Mouse (Mus musculus): ENCODE measurements around the gene Ppp1ca.

The Ppp1ca gene

DNA sequence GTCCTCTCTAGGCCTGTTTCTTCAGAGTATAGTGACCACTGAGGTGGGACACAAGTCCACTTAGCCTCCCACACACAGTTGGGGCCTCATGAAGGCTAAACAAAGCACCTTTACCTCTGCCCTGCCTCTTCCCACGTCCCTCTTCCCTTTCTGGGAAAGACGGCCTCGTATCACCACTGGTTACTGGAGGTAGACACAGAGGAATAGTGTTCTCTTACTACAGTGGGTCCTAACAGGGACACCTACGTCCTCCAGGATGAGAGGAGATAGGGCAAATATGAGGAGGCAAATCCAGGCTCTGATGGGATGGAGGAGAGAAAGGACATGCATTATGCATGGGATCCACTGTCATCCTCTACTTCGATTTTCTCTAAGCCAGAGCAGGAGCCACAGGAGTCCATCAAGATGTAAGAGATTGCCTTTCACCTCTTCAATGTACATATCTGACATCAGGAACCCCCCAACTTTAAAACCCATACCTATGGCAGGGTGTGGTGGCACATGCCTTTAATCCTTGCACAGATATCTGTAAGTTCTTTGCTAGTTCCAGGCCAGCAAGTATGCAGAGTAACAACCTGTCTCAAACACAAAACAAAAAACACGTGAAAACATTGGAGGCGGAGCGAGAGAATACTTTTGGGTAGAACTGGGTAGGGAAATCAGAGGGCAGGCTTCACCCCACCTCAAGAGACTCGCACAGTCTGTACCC, 43.9 kb upstream of the Ppp1ca start:
- peaks cover 35% of the 10 kb centered on the region for H3K36me3 ChIP-seq (ENCODE audit: insufficient read depth, low read length)
- TF ChIP-seq POU5F1 (IDR thresholded peaks at IDR 0.05; ENCODE audit: borderline replicate concordance, low read length) (peak; percentile 70; the same call in 1 of the 2 replicates), CTCF (conservative IDR thresholded peaks at IDR 0.05; ENCODE audit: low read length) (no peak)
- no peaks in the 10 kb centered on the region for H3K9me3 ChIP-seq (ENCODE audit: low read length)
- H3K4me3 ChIP-seq (replicated peaks; ENCODE audit: low read length) = peak overlapping the region; percentile 87
- H3K27me3 ChIP-seq (ENCODE audit: insufficient read depth, low read length) = peaks cover 12% of the 10 kb centered on the region
- peaks cover 81% of the 10 kb centered on the region for H3K4me1 ChIP-seq (replicated peaks; ENCODE audit: low read depth, low read length)

GRCm38 (mm10) chr19:4148491-4148806, 43.4 kb upstream of the Ppp1ca start, which contains the start of gene Coro1b:
Gene Coro1b (plus strand): TSS chr19:4148619.
- no peaks in the 10 kb centered on the region for H3K9me3 ChIP-seq (ENCODE audit: low read length)
- H3K27me3 ChIP-seq (ENCODE audit: insufficient read depth, low read length) = peaks cover 7% of the 10 kb centered on the region; the same call in 1 of the 2 replicates
- H3K4me3 ChIP-seq (replicated peaks; ENCODE audit: low read length) = peak within 1 kb of the TSS; percentile 87
- TF ChIP-seq NANOG (IDR thresholded peaks at IDR 0.05; ENCODE audit: borderline replicate concordance, low read length) (no peak), POU5F1 (IDR thresholded peaks at IDR 0.05; ENCODE audit: borderline replicate concordance, low read length) (no peak), CTCF (conservative IDR thresholded peaks at IDR 0.05; ENCODE audit: low read length) (no peak)
- H3K36me3 ChIP-seq (ENCODE audit: insufficient read depth, low read length) = peaks cover 40% of the 10 kb centered on the region
- peaks cover 86% of the 10 kb centered on the region for H3K4me1 ChIP-seq (replicated peaks; ENCODE audit: low read depth, low read length)

GRCm38 (mm10) chr19:4148819-4149218, 43.0 kb upstream of the Ppp1ca start:
- H3K4me1 ChIP-seq (replicated peaks; ENCODE audit: low read depth, low read length) = peaks cover 90% of the 10 kb centered on the region
- H3K36me3 ChIP-seq (ENCODE audit: insufficient read depth, low read length) = peaks cover 44% of the 10 kb centered on the region
- peak overlapping the region; percentile 87 for H3K4me3 ChIP-seq (replicated peaks; ENCODE audit: low read length)
- H3K27me3 ChIP-seq (ENCODE audit: insufficient read depth, low read length) = peaks cover 3% of the 10 kb centered on the region; the same call in 1 of the 2 replicates
- TF ChIP-seq POU5F1 (IDR thresholded peaks at IDR 0.05; ENCODE audit: borderline replicate concordance, low read length) (no peak), CTCF (conservative IDR thresholded peaks at IDR 0.05; ENCODE audit: low read length) (no peak), NANOG (IDR thresholded peaks at IDR 0.05; ENCODE audit: borderline replicate concordance, low read length) (no peak)
- H3K9me3 ChIP-seq (ENCODE audit: low read length) = no peaks in the 10 kb centered on the region

DNA sequence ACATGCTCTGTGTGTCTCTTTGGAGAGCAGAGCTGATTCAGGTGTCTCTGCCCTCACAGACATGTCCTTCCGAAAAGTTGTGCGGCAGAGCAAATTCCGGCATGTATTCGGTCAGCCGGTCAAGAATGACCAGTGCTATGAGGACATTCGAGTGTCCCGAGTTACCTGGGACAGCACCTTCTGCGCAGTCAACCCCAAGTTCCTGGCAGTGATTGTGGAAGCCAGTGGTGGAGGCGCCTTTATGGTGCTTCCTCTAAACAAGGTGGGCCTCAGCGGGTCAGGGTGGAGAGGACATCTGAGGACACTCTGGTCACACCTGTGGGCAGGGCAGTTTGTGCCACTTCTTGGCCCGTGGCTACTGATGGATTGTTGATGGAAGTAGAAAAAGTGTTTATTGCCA, 42.6 kb upstream of the Ppp1ca start:
- Histone ChIP-seq H3K27me3 (ENCODE audit: insufficient read depth, low read length) (no peaks in the 10 kb centered on the region), H3K4me3 (replicated peaks; ENCODE audit: low read length) (peak overlapping the region; percentile 87), H3K36me3 (ENCODE audit: insufficient read depth, low read length) (peaks cover 48% of the 10 kb centered on the region), H3K4me1 (replicated peaks; ENCODE audit: low read depth, low read length) (peaks cover 94% of the 10 kb centered on the region), H3K9me3 (ENCODE audit: low read length) (no peaks in the 10 kb centered on the region)
- TF ChIP-seq POU5F1 (IDR thresholded peaks at IDR 0.05; ENCODE audit: borderline replicate concordance, low read length) (no peak), CTCF (conservative IDR thresholded peaks at IDR 0.05; ENCODE audit: low read length) (no peak), NANOG (IDR thresholded peaks at IDR 0.05; ENCODE audit: borderline replicate concordance, low read length) (no peak)

DNA sequence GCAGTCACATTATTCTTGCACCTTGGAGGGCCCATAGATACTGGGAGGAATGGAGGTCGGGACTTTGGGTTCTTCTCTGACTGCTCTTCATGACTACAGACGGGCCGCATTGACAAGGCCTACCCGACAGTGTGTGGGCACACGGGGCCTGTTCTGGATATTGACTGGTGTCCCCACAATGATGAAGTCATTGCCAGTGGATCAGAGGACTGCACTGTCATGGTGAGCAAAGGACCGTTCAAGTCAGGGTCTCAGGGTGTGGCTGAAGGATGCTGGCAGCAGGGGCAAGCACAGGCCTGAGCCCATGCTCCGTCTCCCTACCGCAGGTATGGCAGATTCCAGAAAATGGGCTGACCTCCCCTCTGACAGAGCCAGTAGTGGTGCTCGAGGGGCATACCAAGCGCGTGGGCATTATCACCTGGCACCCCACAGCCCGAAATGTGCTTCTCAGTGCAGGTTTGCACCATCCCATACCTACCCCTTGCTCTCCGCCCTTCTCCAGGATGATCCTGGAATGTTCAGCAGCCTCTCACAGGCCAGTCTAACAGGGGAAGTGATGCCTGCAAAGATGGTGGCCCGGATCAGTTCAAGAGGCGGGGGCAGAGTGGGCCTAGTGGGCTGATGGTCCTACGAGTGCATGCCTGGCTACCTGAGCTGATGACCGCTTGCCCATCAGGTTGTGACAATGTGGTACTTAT, 42.0 kb upstream of the Ppp1ca start:
- TF ChIP-seq POU5F1 (IDR thresholded peaks at IDR 0.05; ENCODE audit: borderline replicate concordance, low read length) (no peak), CTCF (conservative IDR thresholded peaks at IDR 0.05; ENCODE audit: low read length) (no peak), NANOG (IDR thresholded peaks at IDR 0.05; ENCODE audit: borderline replicate concordance, low read length) (no peak)

GRCm38 (mm10) chr19:4150567-4151487, 41.0 kb upstream of the Ppp1ca start:
- peaks cover 53% of the 10 kb centered on the region for H3K36me3 ChIP-seq (ENCODE audit: insufficient read depth, low read length)
- H3K4me3 ChIP-seq (replicated peaks; ENCODE audit: low read length) = peak overlapping the region; percentile 87
- peaks cover 95% of the 10 kb centered on the region for H3K4me1 ChIP-seq (replicated peaks; ENCODE audit: low read depth, low read length)
- TF ChIP-seq CTCF (conservative IDR thresholded peaks at IDR 0.05; ENCODE audit: low read length) = no peak
- no peak for TF ChIP-seq POU5F1 (IDR thresholded peaks at IDR 0.05; ENCODE audit: borderline replicate concordance, low read length)
- H3K27me3 ChIP-seq (ENCODE audit: insufficient read depth, low read length) = no peaks in the 10 kb centered on the region
- no peaks in the 10 kb centered on the region for H3K9me3 ChIP-seq (ENCODE audit: low read length)

More for the DNA sequence above, 42.0 kb upstream of the Ppp1ca start:
- Histone ChIP-seq H3K4me3 (replicated peaks; ENCODE audit: low read length) (peak overlapping the region; percentile 87), H3K4me1 (replicated peaks; ENCODE audit: low read depth, low read length) (peaks cover 94% of the 10 kb centered on the region), H3K36me3 (ENCODE audit: insufficient read depth, low read length) (peaks cover 50% of the 10 kb centered on the region), H3K27me3 (ENCODE audit: insufficient read depth, low read length) (no peaks in the 10 kb centered on the region), H3K9me3 (ENCODE audit: low read length) (no peaks in the 10 kb centered on the region)

- no peaks in the 10 kb centered on the region for H3K27me3 ChIP-seq (ENCODE audit: insufficient read depth, low read length)
- H3K4me3 ChIP-seq (replicated peaks; ENCODE audit: low read length) = peak overlapping the region; percentile 87; the same call in 1 of the 2 replicates
- peaks cover 95% of the 10 kb centered on the region for H3K4me1 ChIP-seq (replicated peaks; ENCODE audit: low read depth, low read length)
- TF ChIP-seq CTCF (conservative IDR thresholded peaks at IDR 0.05; ENCODE audit: low read length) = no peak
- TF ChIP-seq POU5F1 (IDR thresholded peaks at IDR 0.05; ENCODE audit: borderline replicate concordance, low read length) = no peak
- TF ChIP-seq NANOG (IDR thresholded peaks at IDR 0.05; ENCODE audit: borderline replicate concordance, low read length) = no peak
- peaks cover 58% of the 10 kb centered on the region for H3K36me3 ChIP-seq (ENCODE audit: insufficient read depth, low read length)
- no peaks in the 10 kb centered on the region for H3K9me3 ChIP-seq (ENCODE audit: low read length)
Measured at GRCm38 (mm10) chr19:4151488-4151860, 40.4 kb upstream of the Ppp1ca start.

DNA sequence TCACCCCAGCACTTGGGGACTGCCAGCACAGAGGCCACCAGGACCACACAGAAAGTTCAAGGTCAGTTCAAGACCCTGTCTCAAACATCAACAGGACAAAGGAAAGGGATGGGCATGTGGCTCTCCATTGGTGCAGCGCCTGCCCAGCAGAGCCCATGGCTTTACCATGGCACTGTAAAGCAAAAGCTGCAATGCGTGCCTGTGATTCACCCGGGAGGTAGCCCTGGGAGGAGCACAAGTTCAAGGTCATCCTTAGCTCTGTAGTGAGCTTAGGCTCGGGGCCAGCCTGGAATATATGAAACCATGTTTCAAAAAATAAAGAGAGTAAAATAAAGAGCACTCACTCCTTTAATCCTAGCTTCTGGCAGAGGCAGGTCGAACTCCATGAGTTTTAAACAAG, 40.0 kb upstream of the Ppp1ca start:
- no peaks in the 10 kb centered on the region for H3K9me3 ChIP-seq (ENCODE audit: low read length)
- H3K36me3 ChIP-seq (ENCODE audit: insufficient read depth, low read length) = peaks cover 62% of the 10 kb centered on the region
- peak overlapping the region; percentile 39; the same call in 1 of the 2 replicates for H3K4me3 ChIP-seq (replicated peaks; ENCODE audit: low read length)
- no peak for TF ChIP-seq CTCF (conservative IDR thresholded peaks at IDR 0.05; ENCODE audit: low read length)
- no peak for TF ChIP-seq NANOG (IDR thresholded peaks at IDR 0.05; ENCODE audit: borderline replicate concordance, low read length)
- TF ChIP-seq POU5F1 (IDR thresholded peaks at IDR 0.05; ENCODE audit: borderline replicate concordance, low read length) = no peak
- no peaks in the 10 kb centered on the region for H3K27me3 ChIP-seq (ENCODE audit: insufficient read depth, low read length)
- peaks cover 95% of the 10 kb centered on the region for H3K4me1 ChIP-seq (replicated peaks; ENCODE audit: low read depth, low read length)
